Mouse (Mus musculus): ENCODE measurements around the gene Slc31a2.
A peak's percentile ranks its signal among the peaks of the same experiment; 100 is the strongest.

Gene Slc31a2

GRCm38 (mm10) chr4:62281319-62281718 is 19.0 kb downstream of the Slc31a2 start:
- DNase-seq (ENCODE audit: low spot score in 2 of 2): no peak

GRCm38 (mm10) chr4:62282969-62283368 is 20.6 kb downstream of the Slc31a2 start:
- no peak for DNase-seq (ENCODE audit: low spot score in 2 of 2)

- peak in 1 of 2 experiments; percentile 30 for DNase-seq (ENCODE audit: low spot score in 2 of 2)
Measured at GRCm38 (mm10) chr4:62285576-62285975, 23.2 kb downstream of the Slc31a2 start.

DNA sequence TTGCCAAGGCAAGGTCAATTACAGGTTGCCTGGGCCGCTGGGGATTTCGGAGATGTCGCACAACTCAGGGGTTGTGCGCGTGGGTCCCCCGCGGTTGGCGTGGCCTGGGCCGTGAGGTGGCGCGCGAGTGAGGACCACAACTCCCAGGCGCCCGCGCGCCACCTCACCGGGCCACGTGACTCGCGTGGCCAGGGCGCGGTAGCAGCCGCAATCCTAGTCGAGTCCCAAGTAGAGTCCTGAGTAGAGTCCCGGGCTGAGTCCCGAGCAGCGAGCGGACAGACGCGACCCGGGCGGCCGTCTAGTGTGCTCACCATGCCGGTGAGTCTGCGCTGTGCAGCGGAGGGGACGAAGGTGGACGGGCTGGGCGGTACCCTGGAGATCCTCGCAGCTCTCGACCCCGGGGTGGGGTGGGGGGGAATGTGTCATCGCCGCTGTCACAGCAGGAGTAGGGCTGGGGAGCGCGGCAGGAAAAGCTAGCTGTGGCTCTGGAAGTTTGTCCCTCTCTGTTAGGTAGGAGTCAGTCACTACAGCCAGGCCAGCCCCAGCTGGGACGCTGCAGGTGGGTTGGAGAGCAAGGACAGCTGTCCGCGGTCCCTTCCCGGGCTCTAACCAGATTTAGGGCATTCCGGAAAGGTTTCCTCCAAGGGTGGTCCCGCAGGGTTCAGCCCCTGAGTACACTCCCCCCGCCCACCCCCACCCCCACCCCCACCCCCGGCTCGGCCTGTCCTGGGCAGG is 24.1 kb downstream of the Slc31a2 start:
- DNase-seq (ENCODE audit: low spot score in 2 of 2): peak; percentile 60 to 61

DNA sequence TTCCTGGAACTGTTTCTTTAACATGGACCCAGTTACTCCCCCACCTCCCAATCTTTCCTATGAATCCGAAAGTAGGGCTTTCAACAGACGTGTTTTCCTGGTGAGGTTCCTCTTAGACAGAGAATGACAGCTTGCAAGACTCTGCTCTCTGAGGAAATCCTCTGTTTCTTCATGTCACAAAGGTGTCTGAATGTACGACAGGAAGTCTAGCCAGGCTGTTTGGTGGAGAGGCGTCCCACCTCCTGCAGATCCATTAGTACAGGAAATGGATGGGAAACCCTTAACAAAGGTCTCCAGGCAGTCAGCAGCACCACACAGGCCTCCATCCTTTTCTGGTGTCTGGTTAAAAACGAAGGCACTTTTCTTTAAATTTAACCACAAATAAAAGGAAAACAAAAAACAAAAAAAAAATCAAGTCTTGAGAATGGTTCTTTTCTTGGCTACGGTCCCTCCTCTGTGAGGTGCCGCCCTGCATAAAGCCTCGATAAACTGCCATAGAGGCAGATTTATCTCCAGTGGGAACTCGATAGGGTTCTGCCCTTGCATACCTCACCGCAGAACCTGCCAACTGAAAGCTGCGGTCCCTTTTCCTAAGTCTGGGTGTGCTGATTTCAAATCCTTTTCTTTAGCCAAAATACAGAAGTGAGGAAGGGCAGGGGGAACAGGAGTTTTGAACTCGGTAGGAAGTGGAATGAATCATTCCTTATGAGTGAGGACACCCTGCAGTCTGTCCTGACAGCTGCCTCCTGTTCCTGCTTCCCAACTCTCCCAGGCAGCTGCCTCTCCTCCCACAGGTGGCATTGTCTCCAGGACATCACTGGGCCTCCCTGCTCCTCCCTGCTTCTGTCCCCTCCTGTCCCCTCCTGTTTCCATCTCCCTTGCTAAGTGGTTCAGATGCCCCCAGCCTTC is 24.9 kb downstream of the Slc31a2 start:
- DNase-seq (ENCODE audit: low spot score in 2 of 2): peak in 1 of 2 experiments; percentile 56

DNA sequence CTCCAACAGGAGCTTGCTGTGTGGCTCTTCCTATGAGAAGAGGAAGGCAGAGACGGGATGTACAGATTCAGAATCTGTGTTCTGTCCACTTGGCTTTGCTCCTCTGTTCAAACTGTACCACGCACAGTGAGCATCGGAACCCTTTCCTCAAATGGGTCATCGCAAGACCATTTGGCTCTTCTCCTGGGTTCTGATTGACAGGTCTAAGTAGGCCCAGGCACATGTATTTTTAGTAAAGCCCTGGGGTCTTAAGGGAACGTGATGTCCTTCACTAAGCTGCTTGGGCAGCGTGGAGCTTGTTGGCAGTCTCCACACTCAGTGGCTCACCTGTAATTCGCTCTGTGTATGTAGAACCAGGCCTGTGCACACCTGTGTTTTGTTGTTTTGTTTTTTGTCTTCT is 26.9 kb downstream of the Slc31a2 start:
- DNase-seq (ENCODE audit: low spot score in 2 of 2): peak in 1 of 2 experiments; percentile 50

- peak; percentile 13 to 58 for DNase-seq (ENCODE audit: low spot score in 2 of 2)
Measured at GRCm38 (mm10) chr4:62290816-62291505, 28.6 kb downstream of the Slc31a2 start.

GRCm38 (mm10) chr4:62292461-62293180 is 30.3 kb downstream of the Slc31a2 start:
- DNase-seq (ENCODE audit: low spot score in 2 of 2): peak; percentile 13 to 40

DNA sequence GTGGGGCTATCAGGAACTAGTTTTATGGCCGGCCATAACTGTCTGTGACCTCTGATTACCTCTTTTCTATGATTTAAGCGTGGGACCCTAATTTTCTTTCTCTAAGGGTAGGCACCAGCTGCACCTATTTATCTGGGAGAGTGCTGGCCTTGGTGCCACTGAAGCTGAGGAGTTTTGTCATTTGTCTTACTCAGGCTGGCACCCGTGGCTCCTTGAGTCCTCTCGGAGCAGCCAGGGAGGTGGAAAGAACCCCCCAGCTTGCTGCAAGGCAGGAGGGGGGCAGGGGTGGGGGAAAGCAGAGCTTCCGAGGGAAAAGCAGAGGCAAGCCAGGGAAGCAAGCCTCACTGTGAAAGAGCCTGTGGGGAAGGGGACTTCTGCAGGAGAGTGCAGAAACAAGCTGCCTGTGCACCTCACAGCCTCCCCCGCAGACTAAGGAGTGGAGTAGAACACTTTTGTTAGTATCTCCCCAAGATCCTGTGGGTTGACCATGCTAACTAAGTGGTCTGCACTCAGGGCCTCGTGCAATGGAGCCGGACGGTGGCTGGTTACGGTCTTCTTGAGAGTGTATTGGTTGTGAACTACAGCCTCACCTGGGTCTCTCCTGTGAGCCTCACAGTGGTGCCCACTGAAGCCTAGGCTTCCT is 31.0 kb downstream of the Slc31a2 start:
- peak; percentile 13 to 55 for DNase-seq (ENCODE audit: low spot score in 2 of 2)

DNA sequence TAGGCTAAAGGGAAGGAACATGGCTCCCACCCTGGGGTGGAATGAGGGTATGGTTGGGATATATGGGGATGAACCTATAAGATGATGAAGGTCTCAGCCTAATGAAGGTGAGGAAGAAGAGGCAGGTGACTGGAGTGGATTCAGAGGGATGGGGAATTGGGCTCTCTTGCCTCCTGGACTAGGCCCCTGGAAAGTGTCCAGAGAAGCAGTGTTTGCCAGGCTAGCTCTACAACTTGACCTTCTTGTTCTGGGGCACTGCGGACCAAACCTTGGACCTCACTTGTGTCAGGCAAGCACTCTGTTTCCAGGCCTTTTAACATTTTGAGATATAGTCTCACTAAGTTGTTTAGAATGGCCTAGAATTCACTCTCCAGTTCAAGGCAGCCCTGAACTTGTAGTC is 32.4 kb downstream of the Slc31a2 start:
- DNase-seq (ENCODE audit: low spot score in 2 of 2): peak; percentile 12 to 36

DNA sequence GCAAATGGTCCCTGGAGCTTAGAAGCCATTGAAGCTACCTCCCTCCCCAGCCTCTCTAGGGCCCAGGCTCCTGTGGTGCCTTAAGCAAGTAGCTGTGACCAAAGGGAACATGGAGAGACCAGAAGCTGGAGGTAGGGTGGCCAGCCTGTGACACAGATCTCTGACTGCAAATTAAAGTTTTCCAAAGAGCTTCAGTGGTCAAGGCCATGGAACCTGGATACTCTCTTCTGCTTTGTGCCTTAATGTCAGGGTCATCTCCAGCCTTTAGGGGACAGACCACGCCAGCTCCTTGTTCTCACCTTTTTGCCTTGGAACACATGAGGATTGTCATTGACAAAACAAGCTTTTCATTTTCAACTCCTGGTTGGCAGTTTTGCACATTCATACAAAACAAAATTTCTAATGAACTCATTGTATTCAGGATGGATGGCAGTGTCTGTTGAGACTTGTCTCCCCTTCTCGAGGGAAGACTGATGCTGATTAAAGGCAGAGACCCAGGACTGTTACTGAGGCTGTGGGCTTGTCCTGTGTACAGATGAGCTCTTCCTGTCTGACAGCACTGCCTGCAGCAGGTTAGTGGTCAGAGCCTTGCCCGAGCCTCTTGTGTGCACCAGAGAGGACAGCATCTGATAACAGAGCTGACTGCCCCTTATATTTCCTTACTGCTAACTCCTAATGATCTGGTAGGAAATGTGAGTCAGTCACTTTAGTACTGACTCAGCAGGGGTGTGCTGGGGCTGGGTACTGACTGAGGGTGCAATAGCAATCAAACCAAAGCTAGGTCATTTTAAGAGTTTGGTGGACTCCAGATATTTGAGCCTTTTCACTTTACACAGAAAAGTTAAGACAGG is 35.1 kb downstream of the Slc31a2 start:
- DNase-seq (ENCODE audit: low spot score in 2 of 2): no peak

GRCm38 (mm10) chr4:62300001-62300400 is 37.6 kb downstream of the Slc31a2 start:
- DNase-seq (ENCODE audit: low spot score in 2 of 2): no peak

GRCm38 (mm10) chr4:62302795-62303194 is 40.4 kb downstream of the Slc31a2 start:
- DNase-seq (ENCODE audit: low spot score in 2 of 2): no peak

DNA sequence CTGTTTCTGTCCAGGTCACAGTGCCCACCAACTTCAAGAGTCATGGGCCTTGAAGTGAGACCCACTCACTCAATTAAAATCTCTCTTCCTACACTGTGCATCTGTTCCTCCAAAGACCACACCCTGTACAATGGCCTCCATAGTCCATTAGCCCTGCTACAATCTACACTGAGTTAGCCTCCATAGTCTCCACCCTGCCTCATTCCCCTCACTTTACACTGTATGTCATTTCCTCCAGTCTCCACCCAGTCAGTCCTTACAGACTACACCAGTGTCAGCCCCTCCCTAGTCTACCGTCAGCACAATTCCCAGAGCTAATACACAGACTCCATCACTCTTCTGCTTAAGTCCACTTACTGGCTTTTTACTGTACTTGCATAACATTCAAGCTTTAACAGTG is 40.9 kb downstream of the Slc31a2 start:
- no peak for DNase-seq (ENCODE audit: low spot score in 2 of 2)

DNA sequence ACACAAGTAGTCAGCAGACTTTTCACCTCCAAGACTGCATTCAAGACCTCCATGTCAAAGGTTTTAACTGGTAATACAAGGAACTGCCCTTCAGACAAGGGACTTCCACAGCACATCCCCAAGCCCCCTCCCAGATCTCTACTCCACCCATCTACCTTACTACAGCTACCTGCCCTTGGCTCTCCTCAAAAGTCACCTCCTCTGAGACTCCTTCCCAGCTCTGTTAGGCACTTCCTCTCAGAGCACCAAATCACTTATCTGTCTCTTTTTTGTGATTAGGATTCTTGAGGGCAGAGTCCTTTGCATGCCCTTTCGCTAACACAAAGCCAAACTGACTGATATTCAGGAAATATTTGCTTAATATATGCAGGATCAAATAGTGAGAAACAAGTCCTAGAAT is 43.9 kb downstream of the Slc31a2 start:
- no peak for DNase-seq (ENCODE audit: low spot score in 2 of 2)

DNA sequence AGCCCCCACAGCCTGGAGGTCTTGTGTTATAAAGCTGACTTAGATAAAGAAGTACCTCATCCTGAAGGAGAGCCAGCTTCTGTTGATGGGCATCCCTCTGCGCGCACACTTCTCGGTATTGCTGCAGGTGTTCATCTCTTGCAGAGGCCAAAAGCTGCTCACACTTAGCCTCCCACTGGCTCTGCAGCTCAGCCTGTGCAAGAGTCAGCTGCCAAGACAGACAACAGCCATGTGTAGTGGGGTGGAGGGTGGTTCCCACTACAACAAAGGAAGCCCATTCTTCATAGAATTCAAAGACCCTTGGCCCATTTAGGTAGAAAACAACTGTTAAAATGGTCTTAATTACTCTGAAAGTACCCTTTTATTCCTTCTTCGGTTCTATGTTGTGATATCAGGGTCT is 44.5 kb downstream of the Slc31a2 start:
- DNase-seq (ENCODE audit: low spot score in 2 of 2): no peak

GRCm38 (mm10) chr4:62308406-62308805 is 46.0 kb downstream of the Slc31a2 start:
- DNase-seq (ENCODE audit: low spot score in 2 of 2): no peak

- no peak for DNase-seq (ENCODE audit: low spot score in 2 of 2)
Measured at GRCm38 (mm10) chr4:62312821-62313220, 50.5 kb downstream of the Slc31a2 start.

- DNase-seq (ENCODE audit: low spot score in 2 of 2): no peak
Measured at GRCm38 (mm10) chr4:62313641-62314211, 51.4 kb downstream of the Slc31a2 start.

DNA sequence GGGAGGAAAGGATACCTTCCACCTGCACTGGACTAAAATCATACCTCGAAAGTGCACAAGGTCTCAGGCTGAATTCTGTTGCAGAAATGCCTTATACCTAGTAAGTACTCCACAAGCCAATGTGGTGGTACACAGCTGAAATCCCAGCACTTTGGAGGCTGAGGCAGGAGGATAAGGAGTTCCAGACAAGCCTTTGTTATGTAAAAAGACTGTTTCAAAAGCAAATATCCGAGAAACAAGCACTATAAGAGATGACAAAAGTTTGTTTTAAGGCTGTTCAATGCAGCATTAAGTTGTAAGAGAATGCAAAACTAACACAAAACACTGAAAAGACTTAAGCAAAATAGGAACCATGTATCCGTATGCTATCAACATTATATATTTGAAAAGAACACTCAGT is 52.2 kb downstream of the Slc31a2 start:
- no peak for DNase-seq (ENCODE audit: low spot score in 2 of 2)

Measured in urinary bladder, postnatal 4 days (tissue).